Mouse (Mus musculus): ENCODE data around the gene Il12rb2. TPM values are rescaled to one million over a fixed set of nuclear protein-coding genes. Genes with fewer than 3 reads are reported as not detected.

Gene Il12rb2
- polyA plus RNA-seq, 1 experiment from 2014 or later, result 0.10 TPM

DNA sequence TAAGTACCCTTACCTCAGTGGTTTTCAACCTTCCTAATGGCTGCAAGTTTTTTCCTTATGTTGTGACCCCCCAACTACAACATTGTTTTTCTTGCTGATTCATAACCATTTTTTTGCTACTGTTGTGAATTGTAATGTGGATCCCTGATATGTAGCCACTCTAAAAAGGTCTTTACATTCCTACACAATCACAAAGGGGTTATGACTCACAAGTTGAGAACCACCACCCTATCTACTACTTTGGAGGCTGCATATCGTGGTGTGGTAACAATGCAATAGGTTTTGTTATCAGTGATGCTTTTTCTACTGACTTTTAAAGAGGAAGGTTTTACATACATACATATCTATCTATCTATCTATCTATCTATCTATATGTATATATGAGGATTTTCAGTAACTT is 93.1 kb downstream of the Il12rb2 start:
- ATAC-seq, result no peak
- Histone ChIP-seq H3K27me3 (replicated peaks) (no peaks in the 10 kb centered on the region), H3K4me3 (replicated peaks) (no peak overlapping the region), H3K36me3 (peaks cover 10% of the 10 kb centered on the region; the same call in 1 of the 2 replicates), H3K9ac (no peak overlapping the region), H3K27ac (no peak overlapping the region), H3K4me2 (replicated peaks) (no peak overlapping the region), H3K4me1 (replicated peaks) (no peaks in the 10 kb centered on the region), H3K9me3 (no peaks in the 10 kb centered on the region)
- 75% methylated on average over 1 of the region's 1 CpGs for WGBS

GRCm38 (mm10) chr6:67281614-67282197 is 94.3 kb downstream of the Il12rb2 start:
- no peaks in the 10 kb centered on the region for H3K4me1 ChIP-seq (replicated peaks)
- H3K36me3 ChIP-seq, result peaks cover 10% of the 10 kb centered on the region; the same call in 1 of the 2 replicates
- H3K27me3 ChIP-seq (replicated peaks), result no peaks in the 10 kb centered on the region
- H3K27ac ChIP-seq, result no peak overlapping the region
- no peak overlapping the region for H3K4me3 ChIP-seq (replicated peaks)
- H3K4me2 ChIP-seq (replicated peaks), result no peak overlapping the region
- no peak overlapping the region for H3K9ac ChIP-seq
- H3K9me3 ChIP-seq, result no peaks in the 10 kb centered on the region
- 92% methylated on average over 9 of the region's 9 CpGs for WGBS
- no peak for ATAC-seq

GRCm38 (mm10) chr6:67277944-67278343 is 98.0 kb downstream of the Il12rb2 start:
- WGBS, result 83% methylated on average over 5 of the region's 5 CpGs
- H3K4me2 ChIP-seq (replicated peaks), result no peak overlapping the region
- H3K4me3 ChIP-seq (replicated peaks), result no peak overlapping the region
- H3K27ac ChIP-seq, result no peak overlapping the region
- no peak overlapping the region for H3K9ac ChIP-seq
- no peaks in the 10 kb centered on the region for H3K9me3 ChIP-seq
- peaks cover 12% of the 10 kb centered on the region; the same call in 1 of the 2 replicates for H3K36me3 ChIP-seq
- no peaks in the 10 kb centered on the region for H3K27me3 ChIP-seq (replicated peaks)
- ATAC-seq, result no peak
- no peaks in the 10 kb centered on the region for H3K4me1 ChIP-seq (replicated peaks)

GRCm38 (mm10) chr6:67269459-67269858 is 106.5 kb downstream of the Il12rb2 start:
- H3K27ac ChIP-seq, result no peak overlapping the region
- H3K4me1 ChIP-seq (replicated peaks), result no peaks in the 10 kb centered on the region
- no peaks in the 10 kb centered on the region for H3K27me3 ChIP-seq (replicated peaks)
- ATAC-seq, result no peak
- H3K9me3 ChIP-seq, result no peaks in the 10 kb centered on the region
- 0 out of 2 replicates have a peak, but pooled peaks cover 3% of the 10 kb centered on the region for H3K36me3 ChIP-seq
- peak overlapping the region; percentile 55 for H3K4me2 ChIP-seq (replicated peaks)
- peak overlapping the region; percentile 8; the same call in 1 of the 2 replicates for H3K9ac ChIP-seq
- peak overlapping the region; percentile 26 for H3K4me3 ChIP-seq (replicated peaks)
- 17% methylated on average over 2 of the region's 2 CpGs for whole genome bisulfite sequencing

DNA sequence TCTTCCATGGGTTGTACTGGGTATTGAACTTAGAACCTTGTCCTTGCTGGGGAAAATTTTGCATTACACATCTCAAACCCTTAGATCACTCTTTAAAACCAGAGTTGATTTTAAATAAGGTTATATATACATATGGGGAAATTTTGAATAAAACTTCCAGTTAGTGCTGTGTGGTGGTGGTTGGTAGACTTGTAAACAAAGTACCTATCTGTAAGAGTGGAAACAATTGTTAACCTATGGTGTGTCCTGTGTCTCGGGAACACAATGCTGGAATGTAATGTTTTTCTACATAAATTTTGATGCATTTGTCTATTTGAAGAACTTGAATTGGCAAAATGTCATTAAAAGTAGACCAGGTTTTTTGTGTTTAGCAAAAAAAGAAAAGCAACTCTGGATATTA is 107.0 kb downstream of the Il12rb2 start:
- Histone ChIP-seq H3K27ac (no peak overlapping the region), H3K4me1 (replicated peaks) (no peaks in the 10 kb centered on the region), H3K4me3 (replicated peaks) (peak overlapping the region; percentile 26), H3K4me2 (replicated peaks) (peak overlapping the region; percentile 55), H3K9ac (no peak overlapping the region), H3K27me3 (replicated peaks) (no peaks in the 10 kb centered on the region), H3K9me3 (no peaks in the 10 kb centered on the region), H3K36me3 (0 out of 2 replicates have a peak, but pooled peaks cover 3% of the 10 kb centered on the region)
- ATAC-seq, result no peak
- 5% methylated on average over 1 of the region's 1 CpGs for WGBS

- no peak for ATAC-seq
- no peaks in the 10 kb centered on the region for H3K4me1 ChIP-seq (replicated peaks)
Observed at GRCm38 (mm10) chr6:67268245-67268612, 107.8 kb downstream of the Il12rb2 start.

DNA sequence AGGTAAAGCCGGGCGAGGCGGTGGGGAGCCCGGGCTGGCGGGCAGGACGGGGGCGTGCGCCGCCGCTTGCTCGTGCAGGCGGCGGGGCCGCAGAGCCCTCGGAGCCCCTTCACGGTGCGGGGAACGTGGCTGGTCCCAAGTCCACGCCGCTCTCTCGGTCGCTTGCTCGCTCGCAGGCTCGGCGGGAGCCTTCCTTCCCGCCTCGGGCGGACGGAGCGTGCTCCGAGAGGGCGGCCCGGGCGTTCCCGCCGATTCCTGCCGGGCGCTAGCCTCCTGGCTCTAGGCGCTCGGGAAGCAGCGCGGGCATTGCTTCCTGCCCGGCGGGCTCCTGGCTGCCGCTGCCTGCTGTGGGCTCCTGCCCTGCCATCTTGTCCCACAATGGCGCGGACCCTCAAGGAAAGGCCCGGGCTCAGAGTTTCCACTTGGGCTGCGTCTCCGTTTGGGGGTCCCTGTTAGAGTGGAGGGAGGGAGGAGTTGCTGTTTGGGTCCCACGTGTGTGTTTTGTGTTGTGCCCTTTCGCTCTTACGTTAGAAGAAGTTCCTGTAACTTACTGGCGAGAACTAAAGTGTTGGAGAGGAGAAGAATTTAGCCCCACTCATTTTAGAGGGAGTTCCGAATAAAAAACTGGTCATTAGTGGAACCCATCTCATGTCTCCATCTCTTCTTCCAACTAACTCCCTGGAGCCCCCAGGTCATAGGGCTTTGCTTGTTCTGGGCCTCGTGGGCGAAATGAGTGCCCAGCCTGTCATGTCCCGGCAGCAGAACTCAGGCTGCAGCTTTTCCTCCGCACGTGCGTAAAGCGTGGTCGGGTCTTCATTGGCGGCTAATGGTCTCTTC is 108.4 kb downstream of the Il12rb2 start:
- peak; percentile 15 for ATAC-seq
- H3K27me3 ChIP-seq (replicated peaks), result no peaks in the 10 kb centered on the region
- WGBS, result under 1% methylated on average over 65 of the region's 65 CpGs
- H3K4me1 ChIP-seq (replicated peaks), result no peaks in the 10 kb centered on the region
- peak overlapping the region; percentile 99 for H3K9ac ChIP-seq
- peak overlapping the region; percentile 83 for H3K27ac ChIP-seq
- no peaks in the 10 kb centered on the region for H3K9me3 ChIP-seq
- H3K36me3 ChIP-seq, result no peaks in the 10 kb centered on the region
- H3K4me2 ChIP-seq (replicated peaks), result peak overlapping the region; percentile 49
- H3K4me3 ChIP-seq (replicated peaks), result peak overlapping the region; percentile 97

More at GRCm38 (mm10) chr6:67268245-67268612, 107.8 kb downstream of the Il12rb2 start:
- peak overlapping the region; percentile 99 for H3K9ac ChIP-seq
- H3K36me3 ChIP-seq, result no peaks in the 10 kb centered on the region
- H3K27ac ChIP-seq, result no peak overlapping the region
- H3K4me3 ChIP-seq (replicated peaks), result peak overlapping the region; percentile 97
- H3K9me3 ChIP-seq, result no peaks in the 10 kb centered on the region
- peak overlapping the region; percentile 49 for H3K4me2 ChIP-seq (replicated peaks)
- H3K27me3 ChIP-seq (replicated peaks), result no peaks in the 10 kb centered on the region
- WGBS, result 0% methylated on average over 2 of the region's 2 CpGs

- H3K4me3 ChIP-seq (replicated peaks), result peak overlapping the region; percentile 97
- H3K36me3 ChIP-seq, result no peaks in the 10 kb centered on the region
- under 1% methylated on average over 68 of the region's 68 CpGs for WGBS
- H3K27me3 ChIP-seq (replicated peaks), result no peaks in the 10 kb centered on the region
- H3K4me1 ChIP-seq (replicated peaks), result no peaks in the 10 kb centered on the region
- peak overlapping the region; percentile 99 for H3K9ac ChIP-seq
- no peaks in the 10 kb centered on the region for H3K9me3 ChIP-seq
- H3K27ac ChIP-seq, result peak overlapping the region; percentile 86
- peak overlapping the region; percentile 73 for H3K4me2 ChIP-seq (replicated peaks)
- peak; percentile 99 for ATAC-seq
Observed at GRCm38 (mm10) chr6:67266664-67267407, 109.2 kb downstream of the Il12rb2 start.

DNA sequence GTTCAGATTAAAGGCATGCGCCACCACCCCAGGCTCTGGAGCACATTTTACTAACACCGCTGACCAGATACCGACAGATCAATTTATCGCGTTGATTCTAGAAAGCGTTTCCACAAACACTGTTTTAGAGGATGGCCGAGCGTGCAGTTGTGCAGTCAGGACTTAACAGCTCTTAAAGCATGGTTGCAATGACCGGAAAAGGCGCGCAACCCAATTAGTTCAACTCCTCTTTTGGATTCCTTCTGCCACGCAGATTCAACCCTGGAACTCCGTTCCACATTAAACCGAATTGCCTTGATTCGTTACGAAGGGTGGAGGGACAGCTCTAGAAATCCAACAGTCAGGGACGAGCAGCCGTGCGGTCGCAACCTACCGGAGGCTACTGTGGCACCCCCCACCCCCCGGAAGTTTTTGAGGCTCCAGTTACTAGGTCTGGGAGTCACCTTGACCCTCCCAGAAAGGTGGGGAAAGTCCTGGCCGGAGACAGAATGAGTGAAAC is 109.8 kb downstream of the Il12rb2 start:
- no peaks in the 10 kb centered on the region for H3K36me3 ChIP-seq
- H3K9ac ChIP-seq, result peak overlapping the region; percentile 62
- H3K9me3 ChIP-seq, result no peaks in the 10 kb centered on the region
- no peaks in the 10 kb centered on the region for H3K27me3 ChIP-seq (replicated peaks)
- no peaks in the 10 kb centered on the region for H3K4me1 ChIP-seq (replicated peaks)
- H3K27ac ChIP-seq, result peak overlapping the region; percentile 86
- under 1% methylated on average over 23 of the region's 23 CpGs for WGBS
- ATAC-seq, result peak; percentile 86
- H3K4me3 ChIP-seq (replicated peaks), result peak overlapping the region; percentile 97
- H3K4me2 ChIP-seq (replicated peaks), result peak overlapping the region; percentile 73

DNA sequence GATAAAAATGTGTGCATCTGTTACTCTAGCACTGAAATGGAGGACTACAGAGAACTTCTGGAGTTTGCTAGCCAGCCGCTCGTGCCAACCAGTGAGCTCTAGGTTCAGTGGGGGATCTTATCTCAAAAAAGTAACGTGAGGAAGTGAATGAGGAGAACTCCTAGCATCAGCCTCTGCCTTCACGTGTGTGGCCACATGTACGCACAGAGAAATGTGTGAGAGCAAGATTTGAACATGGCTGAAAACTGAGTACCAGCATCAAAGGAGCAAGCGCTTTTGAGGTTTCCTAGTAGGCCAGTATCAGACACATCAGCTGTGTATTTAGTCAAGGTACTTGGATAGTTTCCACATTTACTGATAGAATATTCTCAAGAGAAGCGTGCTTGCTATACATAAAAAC is 111.1 kb downstream of the Il12rb2 start:
- Histone ChIP-seq H3K27ac (no peak overlapping the region), H3K4me3 (replicated peaks) (no peak overlapping the region), H3K36me3 (no peaks in the 10 kb centered on the region), H3K27me3 (replicated peaks) (no peaks in the 10 kb centered on the region), H3K4me1 (replicated peaks) (no peaks in the 10 kb centered on the region), H3K9me3 (no peaks in the 10 kb centered on the region), H3K4me2 (replicated peaks) (no peak overlapping the region), H3K9ac (no peak overlapping the region)
- 91% methylated on average over 7 of the region's 7 CpGs for WGBS
- no peak for ATAC-seq

DNA sequence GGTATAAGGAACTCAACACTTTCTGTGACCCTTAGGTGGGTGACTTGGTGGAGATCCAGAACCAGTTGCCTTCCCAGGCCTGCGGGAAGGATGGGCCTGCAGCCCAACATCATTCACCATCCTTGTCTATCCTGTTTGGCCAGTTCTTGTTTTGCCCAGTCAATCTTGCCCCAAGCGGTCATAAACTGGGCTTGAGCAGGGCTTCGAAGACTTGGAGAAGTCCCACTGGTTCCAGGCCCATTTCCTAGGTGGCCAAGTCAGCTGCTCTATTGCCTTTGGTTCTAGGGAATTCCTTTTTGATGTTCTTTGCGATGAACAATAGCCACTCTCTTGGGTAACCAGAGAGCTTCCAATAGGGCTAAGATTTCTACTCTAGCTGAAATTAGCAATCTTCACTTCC is 124.9 kb downstream of the Il12rb2 start:
- H3K27me3 ChIP-seq (replicated peaks), result no peaks in the 10 kb centered on the region
- H3K4me2 ChIP-seq (replicated peaks), result no peak overlapping the region
- H3K9me3 ChIP-seq, result no peaks in the 10 kb centered on the region
- H3K27ac ChIP-seq, result no peak overlapping the region
- H3K4me3 ChIP-seq (replicated peaks), result no peak overlapping the region
- no peak for ATAC-seq
- WGBS, result 85% methylated on average over 4 of the region's 4 CpGs
- no peaks in the 10 kb centered on the region for H3K4me1 ChIP-seq (replicated peaks)
- H3K9ac ChIP-seq, result no peak overlapping the region
- H3K36me3 ChIP-seq, result no peaks in the 10 kb centered on the region

DNA sequence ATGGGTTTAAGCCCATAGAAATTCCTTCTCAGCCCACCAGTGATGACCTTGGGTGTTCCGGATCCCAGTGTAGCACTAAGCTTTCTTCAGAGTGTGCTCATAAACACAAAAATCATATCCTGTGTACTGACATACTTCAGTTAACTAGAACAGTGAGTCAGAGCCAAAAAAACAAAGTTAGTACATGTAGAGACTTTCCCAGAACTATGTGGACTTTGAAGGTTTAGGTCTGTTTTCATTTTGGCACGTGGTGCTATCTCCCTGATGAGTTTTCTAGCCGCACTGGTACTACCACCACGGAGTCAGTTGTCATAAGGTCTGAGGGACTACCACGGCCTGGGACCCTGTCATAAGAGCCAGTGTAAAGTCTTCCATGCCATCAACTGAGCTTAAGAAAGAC is 131.5 kb downstream of the Il12rb2 start:
- 88% methylated on average over 5 of the region's 5 CpGs for WGBS
- H3K4me1 ChIP-seq (replicated peaks), result no peaks in the 10 kb centered on the region
- H3K27me3 ChIP-seq (replicated peaks), result no peaks in the 10 kb centered on the region
- no peak overlapping the region for H3K27ac ChIP-seq
- H3K9me3 ChIP-seq, result no peaks in the 10 kb centered on the region
- no peak for ATAC-seq
- no peak overlapping the region for H3K4me3 ChIP-seq (replicated peaks)
- H3K4me2 ChIP-seq (replicated peaks), result no peak overlapping the region
- H3K9ac ChIP-seq, result no peak overlapping the region
- H3K36me3 ChIP-seq, result no peaks in the 10 kb centered on the region

Measured in intestine, embryonic 15.5 days (tissue).